Mouse (Mus musculus) liver, postnatal 0 days (tissue): ENCODE results near the gene Lsm12.

Experiments used
- CTCF ChIP-seq: sonication (generic); IDR thresholded peaks from 2 replicates; pipeline ENCODE4 v1.5.1; 2016; ENCODE audit warnings: antibody characterized with exemption, low read depth
- EP300 ChIP-seq: IDR thresholded peaks from 2 replicates; pipeline ENCODE4 v1.6.1; 2016; ENCODE audit warnings: antibody characterized with exemption, low read depth, mild to moderate bottlenecking

DNA sequence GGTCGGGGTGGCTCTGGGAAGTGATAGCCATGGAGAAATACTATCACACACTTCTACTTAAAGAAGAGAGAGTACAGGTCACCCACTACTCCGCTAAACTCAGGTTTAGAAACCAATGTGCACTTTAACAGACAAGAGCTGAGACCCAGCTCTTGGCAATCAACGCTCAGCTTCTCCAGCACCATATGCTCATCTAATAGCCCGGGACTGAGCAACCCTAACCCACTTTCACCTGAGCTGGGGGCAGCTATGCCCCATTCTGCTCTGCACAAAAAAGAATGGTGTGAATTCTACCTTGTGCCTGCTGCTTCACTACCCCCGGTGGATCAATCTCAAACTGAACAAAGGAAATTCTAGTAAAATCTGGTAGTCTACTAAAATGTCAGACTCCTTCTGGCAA lies 17.6 kb downstream of the Lsm12 start:
- no peak for TF ChIP-seq CTCF
- TF ChIP-seq EP300: no peak
